In genomic region chr8:48221724-48222428, GRCm38 (mm10) we compare ENCODE assay signal across 7 mouse cellular contexts.
DNase-seq lines count a peak whose midpoint lies in the region; ATAC-seq lines count a peak whose summit lies in the region.

No protein-coding gene starts in this region.

- no peaks in the 10 kb centered on the region for H3K36me3 ChIP-seq in heart, embryonic 16.5 days (ENCODE audit: control insufficient read depth, insufficient read depth)
- H3K36me3 ChIP-seq in liver, embryonic 11.5 days (ENCODE audit: control insufficient read depth, insufficient read depth, low read length) = no peaks in the 10 kb centered on the region

- peak overlapping the region; percentile 55 for H3K4me3 ChIP-seq in heart, embryonic 16.5 days (ENCODE audit: low read length)
- H3K4me3 ChIP-seq in liver, embryonic 11.5 days (ENCODE audit: low read depth, low read length) = peak overlapping the region; percentile 5; the same call in 1 of the 2 replicates

- H3K27ac ChIP-seq in heart, embryonic 16.5 days (ENCODE audit: low read length) = no peak overlapping the region
- H3K27ac ChIP-seq in liver, embryonic 11.5 days (ENCODE audit: low read depth, low read length) = no peak overlapping the region

- peaks cover 5% of the 10 kb centered on the region; the same call in 1 of the 2 replicates for H3K4me1 ChIP-seq in heart, embryonic 16.5 days (ENCODE audit: control insufficient read depth, insufficient read depth, low read length)
- H3K4me1 ChIP-seq in liver, embryonic 11.5 days (replicated peaks; ENCODE audit: control insufficient read depth, insufficient read depth, low read length) = no peaks in the 10 kb centered on the region

- H3K4me2 ChIP-seq in heart, embryonic 16.5 days (ENCODE audit: low read depth, low read length) = peak overlapping the region; percentile 69
- H3K4me2 ChIP-seq in liver, embryonic 11.5 days = peak overlapping the region; percentile 50

- WGBS in heart, embryonic 16.5 days = 16% methylated on average over 16 of the region's 16 CpGs
- 25% methylated on average over 16 of the region's 16 CpGs for WGBS in liver, embryonic 11.5 days

- ATAC-seq in heart, embryonic 16.5 days (replicated peaks; ENCODE audit: extremely low read depth, insufficient read depth, low FRiP score) = peak; percentile 34; the same call in 1 of the 2 replicates
- ATAC-seq in liver, embryonic 11.5 days (replicated peaks; ENCODE audit: low FRiP score) = no peak
- no peak for ATAC-seq in erythroid progenitor cell, adult 5-6 weeks (replicated peaks; ENCODE audit: low FRiP score, poor library complexity, severe bottlenecking)

- no peaks in the 10 kb centered on the region for H3K27me3 ChIP-seq in heart, embryonic 16.5 days (ENCODE audit: control insufficient read depth, insufficient read depth, low read length)
- H3K27me3 ChIP-seq in liver, embryonic 11.5 days (replicated peaks; ENCODE audit: control insufficient read depth, insufficient read depth, low read length) = no peaks in the 10 kb centered on the region

- peak overlapping the region; percentile 69 for H3K9ac ChIP-seq in heart, embryonic 16.5 days (ENCODE audit: low read length)
- no peak overlapping the region for H3K9ac ChIP-seq in liver, embryonic 11.5 days (ENCODE audit: low read depth, low read length)

- no peaks in the 10 kb centered on the region for H3K9me3 ChIP-seq in heart, embryonic 16.5 days (replicated peaks; ENCODE audit: control insufficient read depth, low read length)
- no peaks in the 10 kb centered on the region for H3K9me3 ChIP-seq in liver, embryonic 11.5 days (ENCODE audit: control insufficient read depth, low read length)

- DNase-seq in urinary bladder, postnatal 14 days (ENCODE audit: low spot score) = peak; percentile 12
- DNase-seq in urinary bladder, postnatal 10 days (ENCODE audit: low spot score) = no peak
- DNase-seq in liver, embryonic 11.5 days (ENCODE audit: low spot score) = no peak
- DNase-seq in layer of hippocampus, adult 9-11 months = no peak
- no peak for DNase-seq in left cerebral cortex, adult 9 months (ENCODE audit: low spot score in 2 of 2)
